Mouse (Mus musculus) CH12F3 (cell line): Measurements from ENCODE around the gene Cygb.

Experiments used
- in situ Hi-C: fragments of 300-500 bp; cut with MboI; formaldehyde crosslinking; loops from 2 replicates; pipeline ENCODE4 v1.14.3; 2020; ENCODE audit warnings: low sequenced_read_pairs

Gene Cygb

DNA sequence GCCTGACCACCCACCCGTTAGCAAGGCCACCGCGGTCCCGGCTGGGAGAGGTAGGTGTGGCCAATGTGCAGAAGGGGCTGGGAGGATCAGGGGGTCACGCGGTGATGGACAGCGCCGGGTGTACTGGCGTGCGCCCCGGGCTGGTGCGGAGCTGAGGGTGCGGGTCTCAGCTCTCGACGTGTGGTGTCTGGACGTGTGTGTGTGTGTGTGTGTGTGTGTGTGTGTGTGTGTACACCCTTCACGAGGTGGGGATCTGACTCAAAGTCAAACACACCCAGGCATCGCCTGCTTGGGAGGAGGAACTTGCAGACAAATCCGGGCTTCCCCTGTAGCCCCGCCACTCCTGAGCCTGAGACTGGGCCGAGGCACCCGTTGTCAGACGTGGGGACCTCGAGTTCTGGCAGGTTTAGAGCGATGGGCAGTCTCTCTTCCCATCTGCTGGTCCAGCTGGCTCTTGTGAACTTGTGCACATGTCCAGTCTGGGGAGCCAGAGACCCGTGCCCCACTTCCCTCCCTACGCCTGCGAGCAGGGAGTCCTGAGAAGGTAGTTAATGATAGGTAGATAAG lies at the start of gene Cygb:
TSS of gene Cygb (minus strand) at position 59 of the 567 bp plus-strand sequence.
- in situ Hi-C loops = no loop called here

DNA sequence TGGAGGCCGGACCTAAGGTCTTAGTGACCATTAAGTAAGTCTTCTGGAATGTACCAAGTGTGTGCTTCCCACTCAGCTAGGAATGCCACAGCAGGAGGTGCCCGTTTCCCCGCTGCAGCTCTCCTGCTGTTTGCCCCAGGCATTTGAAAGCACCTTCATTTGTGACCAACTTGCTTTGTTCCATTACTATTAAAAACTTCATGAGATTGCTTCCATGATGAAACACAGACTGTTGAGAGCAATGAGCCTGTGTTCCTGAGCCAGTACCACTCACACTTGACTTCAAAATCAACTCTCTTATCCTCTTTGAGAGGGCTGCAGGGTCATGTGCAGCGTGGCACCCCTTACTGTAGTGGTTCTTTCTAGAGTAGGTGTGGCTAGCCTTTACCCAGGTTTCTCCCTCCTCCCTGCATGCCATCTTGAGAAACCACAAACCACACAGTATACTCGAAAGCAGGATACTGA lies 47.3 kb upstream of the Cygb start:
- in situ Hi-C loops = no loop called here

DNA sequence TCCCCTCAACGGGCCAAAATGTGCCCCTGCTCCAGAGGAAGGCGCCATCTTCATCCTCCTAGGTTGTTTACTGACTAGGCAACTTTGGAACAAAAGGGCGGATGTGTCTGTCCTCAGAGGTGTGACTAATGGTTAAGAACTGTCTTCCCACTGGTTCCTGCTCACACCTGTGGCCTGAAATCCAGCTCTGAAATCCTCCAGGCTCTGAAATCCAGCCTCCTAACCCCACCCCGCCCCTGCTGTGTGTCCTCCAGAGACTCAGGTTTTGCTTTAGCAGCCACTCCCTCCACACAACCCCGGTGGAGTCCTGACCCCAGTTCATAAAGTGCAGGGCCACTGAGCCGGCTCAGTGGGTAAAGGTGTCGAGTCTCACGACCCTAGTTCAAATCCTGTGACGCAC lies 43.4 kb upstream of the Cygb start:
- in situ Hi-C loops = no loop called here

GRCm38 (mm10) chr11:116696426-116696825 lies 42.3 kb upstream of the Cygb start:
- in situ Hi-C loops = no loop called here

DNA sequence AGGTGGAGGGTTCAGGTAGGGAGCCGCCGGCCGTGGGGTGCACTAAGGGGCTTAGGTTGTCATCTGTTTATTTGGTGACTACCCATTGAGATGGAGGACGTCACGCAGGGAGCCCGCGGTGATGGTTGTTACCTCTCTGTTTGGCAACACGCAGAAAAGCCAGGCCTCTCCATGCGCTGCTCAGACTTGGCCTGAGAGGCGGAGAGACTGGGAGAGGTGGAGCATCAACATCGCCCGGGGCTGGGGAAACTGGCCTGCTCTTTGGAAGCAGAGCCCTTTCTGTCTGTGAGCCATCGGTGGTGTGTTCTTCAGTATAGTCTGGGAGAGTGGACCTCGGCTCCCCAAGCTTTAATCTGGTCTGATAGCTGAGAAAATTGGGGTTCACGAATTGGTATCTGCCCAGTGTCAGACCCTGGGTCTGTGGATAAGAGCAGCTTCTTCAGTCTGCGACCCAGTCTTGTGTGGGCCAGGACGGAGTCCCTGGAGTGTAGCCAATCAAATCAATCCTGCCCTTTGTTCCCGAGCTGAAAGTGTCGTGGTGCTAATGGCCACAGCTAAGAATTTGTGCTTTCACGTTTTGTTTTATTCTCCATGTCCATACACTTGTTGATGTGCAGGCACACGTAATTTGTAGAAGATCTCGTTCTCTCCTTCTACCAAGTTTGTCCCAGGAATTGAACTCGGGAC lies 41.2 kb upstream of the Cygb start:
- in situ Hi-C loops = no loop called here

DNA sequence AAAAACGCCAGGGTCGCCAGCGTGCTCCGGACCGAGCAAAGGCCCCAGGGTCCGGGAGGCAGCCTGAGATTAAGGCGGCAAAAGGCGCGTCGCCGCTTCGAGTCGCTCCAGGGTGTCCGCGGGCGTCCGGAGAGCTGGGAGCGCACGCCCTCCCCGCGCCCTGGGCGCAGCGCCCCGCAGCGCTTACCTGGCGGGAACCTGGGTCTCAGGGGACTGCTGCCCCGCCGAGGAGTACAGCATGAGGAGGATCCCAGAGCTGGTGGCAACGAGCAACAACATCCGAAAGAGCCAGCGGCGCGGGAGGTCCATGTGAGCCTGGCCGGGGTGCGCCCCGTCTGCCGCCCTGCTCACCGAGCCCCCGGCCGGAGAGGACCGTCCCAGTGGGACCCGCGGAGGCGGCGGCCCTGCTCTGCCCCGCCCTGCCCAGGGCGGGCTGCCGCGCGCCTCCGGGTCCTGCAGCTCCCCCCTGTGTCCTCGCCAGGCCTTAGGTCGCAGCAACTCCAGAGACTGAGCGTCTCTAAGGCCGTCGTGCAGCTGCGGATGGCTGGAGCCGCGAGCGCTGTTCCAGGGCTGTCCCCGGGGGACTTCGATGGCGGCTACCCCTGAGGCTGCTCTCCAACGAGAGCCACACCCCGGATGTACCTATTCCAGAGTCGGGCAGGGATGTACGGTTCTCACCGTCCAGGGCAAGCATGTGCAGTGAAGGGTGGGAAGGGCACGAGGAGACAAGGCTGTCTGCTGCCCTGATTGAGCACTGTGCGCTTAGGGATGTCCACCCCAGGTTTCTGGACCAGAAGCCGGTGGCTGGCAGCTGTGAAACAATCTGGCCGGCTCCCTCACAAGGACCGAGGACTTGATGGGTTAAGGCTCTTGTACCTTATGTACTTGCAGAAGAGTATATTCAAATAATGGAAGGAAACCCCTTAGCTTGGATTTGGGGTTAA lies 40.4 kb upstream of the Cygb start:
- in situ Hi-C loops = no loop called here

GRCm38 (mm10) chr11:116693899-116694249 lies 39.8 kb upstream of the Cygb start:
- in situ Hi-C loops = no loop called here

GRCm38 (mm10) chr11:116690701-116691575 lies 36.8 kb upstream of the Cygb start:
- in situ Hi-C loops = no loop called here

DNA sequence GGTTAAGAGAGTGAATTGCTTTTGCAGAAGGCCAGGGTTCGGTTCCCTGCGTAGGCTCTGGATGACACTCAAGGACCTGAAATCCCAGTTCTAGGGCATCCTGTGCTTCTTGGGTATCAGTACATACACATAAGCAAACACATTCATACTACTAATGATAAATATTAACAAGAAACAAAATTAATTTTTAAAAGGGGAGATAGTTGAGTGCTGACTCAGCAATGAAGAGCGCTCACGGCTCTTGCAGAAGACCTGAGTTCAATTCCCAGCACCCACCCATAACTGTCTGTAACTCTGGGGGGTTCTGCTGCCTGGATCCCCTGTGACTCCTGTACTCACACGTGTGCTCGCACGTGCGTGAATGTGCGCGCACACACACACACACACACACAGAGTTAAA lies 35.5 kb upstream of the Cygb start:
- in situ Hi-C loops = no loop called here

DNA sequence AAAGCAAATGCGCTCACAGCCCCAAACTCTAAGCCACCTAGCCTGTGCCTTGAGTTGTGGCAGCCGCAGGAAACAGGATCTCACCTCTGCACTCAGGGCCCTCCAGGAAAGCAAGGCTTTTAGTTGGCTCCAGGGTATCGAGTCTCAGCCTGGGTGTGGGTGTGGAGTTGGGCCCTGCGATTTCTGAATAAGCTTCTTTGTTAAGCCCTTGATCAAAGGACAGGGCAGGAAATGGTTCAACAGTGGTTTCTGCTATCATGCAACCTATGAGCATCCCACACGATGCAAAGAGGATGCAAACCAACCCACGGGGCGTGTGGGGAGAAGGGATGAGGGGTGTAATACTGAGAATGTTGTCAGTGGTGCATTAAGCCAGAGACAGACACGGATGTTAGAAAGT lies 33.8 kb upstream of the Cygb start:
- in situ Hi-C loops = no loop called here

DNA sequence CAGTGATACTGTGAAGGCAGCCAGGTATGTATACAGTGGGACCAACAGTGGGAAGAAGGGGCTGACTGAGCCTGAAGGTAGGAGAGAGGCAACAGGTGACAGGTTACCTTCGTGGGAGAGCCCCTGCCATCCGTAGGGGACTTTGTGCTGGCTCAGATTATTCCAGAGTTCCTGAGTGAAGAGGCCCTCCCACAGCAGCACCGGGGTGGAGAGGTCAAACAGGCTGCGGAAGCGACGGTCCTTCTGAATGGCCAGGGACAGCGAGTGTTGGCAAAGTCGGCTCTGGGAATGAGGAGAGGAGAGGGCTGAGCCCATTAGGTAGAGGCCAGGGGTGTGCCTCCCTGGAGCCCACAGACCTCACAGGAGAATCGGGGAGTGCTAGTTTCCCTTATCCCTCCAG lies 31.6 kb upstream of the Cygb start:
- in situ Hi-C loops = no loop called here

GRCm38 (mm10) chr11:116683777-116684176 lies 29.7 kb upstream of the Cygb start:
- in situ Hi-C loops = no loop called here

GRCm38 (mm10) chr11:116682501-116683144 lies 28.5 kb upstream of the Cygb start:
- in situ Hi-C loops = no loop called here

- in situ Hi-C loops = no loop called here
Measured at GRCm38 (mm10) chr11:116681147-116681546, 27.0 kb upstream of the Cygb start.

- in situ Hi-C loops = no loop called here
Measured at GRCm38 (mm10) chr11:116680321-116681091, 26.4 kb upstream of the Cygb start.

- in situ Hi-C loops = no loop called here
Measured at GRCm38 (mm10) chr11:116679148-116679547, 25.0 kb upstream of the Cygb start.

DNA sequence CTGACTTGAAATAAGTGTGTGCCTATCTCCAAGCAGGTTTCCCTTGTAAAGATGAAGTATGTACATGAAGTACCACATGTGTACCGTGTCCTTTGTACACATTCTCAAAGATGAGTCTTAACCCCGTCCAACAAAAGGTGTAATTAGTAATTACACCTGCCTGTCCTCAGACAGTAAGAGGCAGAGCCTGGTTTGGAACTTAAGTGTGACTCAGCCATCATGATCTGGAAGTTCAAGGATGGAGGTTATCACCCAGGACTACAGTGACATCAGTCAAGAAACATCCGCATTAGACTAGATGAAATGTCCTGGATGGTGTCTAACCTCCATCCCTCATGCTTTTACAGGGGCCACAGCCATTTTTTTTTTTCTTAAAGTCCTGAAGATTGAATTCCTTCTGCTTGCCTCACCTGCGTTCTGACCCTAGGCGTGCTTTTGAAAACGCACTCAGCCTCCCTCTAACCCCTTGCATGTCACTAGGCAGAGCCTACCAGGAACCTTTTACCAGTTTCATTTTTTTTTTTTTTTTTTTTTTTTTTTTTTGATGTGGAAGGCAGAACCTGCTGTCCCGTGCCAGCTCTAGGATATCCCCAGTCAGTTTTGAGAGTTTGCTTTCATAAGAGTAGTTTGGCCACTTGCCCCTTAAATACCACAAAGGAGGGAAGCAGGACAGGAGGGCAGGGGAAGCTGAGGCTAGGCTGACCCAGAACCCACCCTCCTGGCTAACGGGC lies 23.8 kb upstream of the Cygb start:
- in situ Hi-C loops = no loop called here

DNA sequence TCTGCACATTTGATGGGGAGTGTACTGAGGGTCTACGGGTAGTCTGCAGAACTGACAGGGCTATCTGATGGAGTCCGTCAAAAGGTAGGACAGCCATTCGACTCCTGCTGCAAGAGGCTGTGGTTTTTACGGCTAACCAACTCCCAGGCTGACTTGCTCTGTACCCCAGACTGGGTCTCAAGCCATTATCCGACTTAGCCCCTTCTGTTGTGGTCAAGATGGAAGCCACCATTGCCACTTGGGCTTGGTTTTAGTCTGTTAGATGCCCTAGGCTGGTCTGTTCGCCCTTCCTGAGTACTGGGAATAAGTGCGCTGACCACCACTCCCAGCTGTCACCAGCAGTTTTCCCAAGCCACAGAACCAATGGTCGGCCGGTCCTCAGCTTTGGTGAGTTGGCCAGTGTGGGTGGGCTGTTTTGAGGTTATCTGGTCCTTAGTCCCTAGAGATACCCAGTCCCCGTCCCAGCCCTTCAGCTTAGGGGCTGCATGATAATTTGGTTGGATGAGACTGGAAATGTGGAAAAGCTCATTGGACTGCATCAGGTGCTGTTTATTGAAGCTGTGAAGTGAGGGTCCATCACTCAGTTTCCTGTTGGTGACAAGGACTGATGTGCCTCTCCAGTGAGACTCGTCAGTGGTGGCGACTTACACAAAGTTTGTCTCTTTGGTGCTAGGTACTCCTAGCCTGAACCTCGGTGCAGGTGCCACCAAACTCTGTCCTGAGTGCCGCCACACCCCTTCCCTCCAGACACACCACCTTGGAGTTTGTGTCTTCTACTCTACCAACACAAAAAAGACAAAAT lies 22.3 kb upstream of the Cygb start:
- in situ Hi-C loops = no loop called here
